Mouse (Mus musculus): Measurements from ENCODE around the gene Zfp955a. TPM values are rescaled to one million over a fixed set of nuclear protein-coding genes. Genes with fewer than 3 reads are reported as not detected.
"Not testable (repeated sequence)": the region's sequence is repeated elsewhere in the genome, so short reads cannot be mapped to it uniquely, and the experiment has no call there.

The Zfp955a gene
- polyA plus RNA-seq (2015; fragmentation: Nextera tagmentation; extraction: Ambion mirVana), result 19.5 and 21.7 TPM in 2 replicates

DNA sequence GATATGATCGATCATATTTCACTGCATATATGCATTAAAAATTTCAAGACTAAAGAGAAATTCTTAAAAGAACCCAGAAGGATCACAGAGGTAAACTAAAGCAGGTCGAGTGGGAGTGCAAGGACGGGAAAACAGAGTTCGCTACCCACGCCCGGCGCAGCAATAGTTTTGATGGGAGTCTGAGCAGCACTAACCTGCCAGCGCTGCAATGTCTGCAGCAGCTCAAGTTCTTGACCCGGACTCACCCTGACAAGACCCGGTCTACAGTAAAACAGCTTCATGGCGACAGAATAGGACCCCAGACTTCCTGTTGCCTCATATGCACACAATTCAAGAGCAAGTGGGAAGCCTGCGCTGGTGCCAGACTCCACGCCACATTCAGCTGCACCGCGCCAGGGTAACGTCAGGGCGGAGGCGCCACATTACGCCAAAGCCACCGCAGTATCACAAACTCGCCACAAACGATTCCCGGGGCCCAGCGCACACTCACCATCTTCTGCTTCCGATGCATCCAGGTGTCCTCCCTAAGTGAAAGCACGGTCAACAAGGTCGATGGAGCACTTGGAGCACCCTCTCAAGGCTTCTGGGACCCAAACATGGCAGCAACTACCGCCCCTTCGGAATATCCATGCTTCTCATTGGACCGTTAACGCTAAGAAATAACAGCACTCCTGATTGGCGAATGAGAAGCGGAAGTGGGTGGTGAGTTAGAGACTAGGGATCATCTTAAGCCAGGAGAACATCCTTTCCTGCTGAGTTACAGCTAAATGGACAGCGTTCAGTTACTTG, at the start of gene Zfp955a:
Zfp955a (minus strand) TSS at position 616 of the 789 bp plus-strand sequence.
- DNase-seq (ENCODE audit: low spot score), result not testable (repeated sequence)

DNA sequence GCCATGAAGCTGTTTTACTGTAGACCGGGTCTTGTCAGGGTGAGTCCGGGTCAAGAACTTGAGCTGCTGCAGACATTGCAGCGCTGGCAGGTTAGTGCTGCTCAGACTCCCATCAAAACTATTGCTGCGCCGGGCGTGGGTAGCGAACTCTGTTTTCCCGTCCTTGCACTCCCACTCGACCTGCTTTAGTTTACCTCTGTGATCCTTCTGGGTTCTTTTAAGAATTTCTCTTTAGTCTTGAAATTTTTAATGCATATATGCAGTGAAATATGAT, 34.9 kb upstream of the Zfp955a start:
- DNase-seq (ENCODE audit: low spot score), result not testable (repeated sequence)

DNA sequence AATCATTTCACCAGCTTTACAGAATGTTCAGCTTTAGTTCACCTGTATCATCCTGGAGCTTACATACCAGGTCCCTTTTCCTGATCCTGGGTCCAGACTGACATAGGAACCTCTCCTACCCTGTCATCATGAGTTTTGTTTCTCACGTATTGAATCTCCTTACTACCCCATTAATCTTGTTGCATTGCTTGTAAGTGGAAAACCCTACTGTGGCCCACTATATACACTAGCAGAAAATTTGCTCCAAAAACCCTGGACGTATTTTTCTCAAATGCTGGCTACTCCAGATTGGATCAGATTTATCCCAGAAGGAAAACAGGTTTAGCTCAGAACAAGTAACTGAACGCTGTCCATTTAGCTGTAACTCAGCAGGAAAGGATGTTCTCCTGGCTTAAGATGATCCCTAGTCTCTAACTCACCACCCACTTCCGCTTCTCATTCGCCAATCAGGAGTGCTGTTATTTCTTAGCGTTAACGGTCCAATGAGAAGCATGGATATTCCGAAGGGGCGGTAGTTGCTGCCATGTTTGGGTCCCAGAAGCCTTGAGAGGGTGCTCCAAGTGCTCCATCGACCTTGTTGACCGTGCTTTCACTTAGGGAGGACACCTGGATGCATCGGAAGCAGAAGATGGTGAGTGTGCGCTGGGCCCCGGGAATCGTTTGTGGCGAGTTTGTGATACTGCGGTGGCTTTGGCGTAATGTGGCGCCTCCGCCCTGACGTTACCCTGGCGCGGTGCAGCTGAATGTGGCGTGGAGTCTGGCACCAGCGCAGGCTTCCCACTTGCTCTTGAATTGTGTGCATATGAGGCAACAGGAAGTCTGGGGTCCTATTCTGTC, 34.3 kb upstream of the Zfp955a start, which contains the start of gene Zfp955b:
Zfp955b (plus strand) TSS at position 506 of the 837 bp plus-strand sequence.
- DNase-seq (ENCODE audit: low spot score), result not testable (repeated sequence)

DNA sequence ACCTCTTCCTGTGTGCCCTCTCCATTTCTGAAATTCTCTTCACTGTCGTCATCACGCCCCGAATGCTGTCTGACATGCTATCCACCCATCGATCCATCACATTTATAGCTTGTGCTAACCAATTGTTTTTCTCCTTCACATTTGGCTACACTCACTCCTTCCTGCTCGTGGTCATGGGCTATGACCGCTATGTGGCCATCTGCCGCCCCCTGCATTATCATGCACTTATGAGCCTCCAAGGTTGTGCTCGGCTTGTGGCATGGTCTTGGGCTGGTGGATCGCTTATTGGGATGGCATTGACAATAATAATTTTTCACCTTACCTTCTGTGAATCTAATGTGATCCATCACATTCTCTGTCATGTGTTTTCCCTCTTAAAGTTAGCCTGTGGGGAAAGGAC, 14.0 kb upstream of the Zfp955a start:
- DNase-seq (ENCODE audit: low spot score), result no peak

DNA sequence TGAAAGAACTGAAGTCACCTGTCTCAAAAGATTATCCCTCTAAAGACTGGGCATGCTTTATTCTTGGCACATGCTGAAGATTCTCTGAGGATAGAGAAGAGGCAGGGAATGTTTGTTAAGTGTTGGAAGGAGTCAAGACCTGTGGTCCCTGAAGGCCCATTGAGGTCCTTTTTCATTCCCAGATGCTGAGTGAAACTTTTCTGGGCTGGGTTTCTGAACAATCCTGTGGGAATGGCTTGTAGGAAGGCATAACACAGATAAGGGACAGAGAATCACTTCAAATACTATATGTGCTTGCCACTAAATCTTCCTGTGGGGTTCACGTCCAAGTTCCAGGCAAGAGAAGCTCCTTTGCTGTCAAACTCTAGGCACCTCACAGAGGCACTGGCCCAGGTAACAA, 9.4 kb upstream of the Zfp955a start, which contains the start of gene Olfr63:
Olfr63 (plus strand) TSS at position 301 of the 400 bp plus-strand sequence.
- DNase-seq (ENCODE audit: low spot score), result no peak

DNA sequence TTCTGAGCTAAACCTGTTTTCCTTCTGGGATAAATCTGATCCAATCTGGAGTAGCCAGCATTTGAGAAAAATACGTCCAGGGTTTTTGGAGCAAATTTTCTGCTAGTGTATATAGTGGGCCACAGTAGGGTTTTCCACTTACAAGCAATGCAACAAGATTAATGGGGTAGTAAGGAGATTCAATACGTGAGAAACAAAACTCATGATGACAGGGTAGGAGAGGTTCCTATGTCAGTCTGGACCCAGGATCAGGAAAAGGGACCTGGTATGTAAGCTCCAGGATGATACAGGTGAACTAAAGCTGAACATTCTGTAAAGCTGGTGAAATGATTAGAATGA, 343 bp upstream of the Zfp955a start:
- DNase-seq (ENCODE audit: low spot score), result not testable (repeated sequence)

DNA sequence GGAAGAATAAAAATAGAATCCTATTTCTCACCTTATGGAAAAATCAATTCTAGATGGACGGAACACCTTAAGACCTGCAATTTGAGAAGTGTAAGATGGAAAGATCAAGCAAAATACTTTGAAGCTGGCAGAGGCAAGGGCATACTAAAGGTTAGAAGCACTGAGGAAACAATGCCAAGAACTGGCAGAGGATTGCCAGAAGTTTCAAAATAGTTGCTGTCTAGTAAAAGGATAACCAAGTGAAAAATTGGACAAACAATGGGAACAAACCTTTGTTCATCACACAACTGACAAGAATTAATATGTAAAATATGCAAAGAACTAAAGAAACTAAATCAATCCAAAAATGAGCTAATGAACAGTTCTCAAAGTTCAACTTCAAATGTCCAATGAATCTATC, 18.3 kb downstream of the Zfp955a start:
- DNase-seq (ENCODE audit: low spot score), result not testable (repeated sequence)

DNA sequence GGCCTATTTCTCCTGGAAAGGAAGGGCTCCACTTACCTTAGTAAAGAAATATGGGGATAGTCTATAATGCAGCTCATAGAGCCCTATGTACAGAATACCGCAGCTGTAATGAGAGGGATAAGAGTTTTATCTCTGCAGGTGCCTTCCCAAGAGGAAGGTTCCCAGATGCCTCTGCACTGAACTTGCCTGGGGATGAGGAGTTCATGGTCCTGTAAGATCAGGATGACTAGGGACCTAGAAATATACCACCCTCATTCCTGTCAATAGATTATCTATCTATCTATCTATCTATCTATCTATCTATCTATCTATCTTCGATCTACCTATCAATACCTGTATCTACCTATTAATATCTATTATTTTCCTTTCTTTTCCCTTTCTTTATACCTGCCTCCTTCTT, 33.4 kb downstream of the Zfp955a start, which contains the start of gene Olfr1564:
Olfr1564 (minus strand) TSS at position 101 of the 400 bp plus-strand sequence.
- DNase-seq (ENCODE audit: low spot score), result no peak

DNA sequence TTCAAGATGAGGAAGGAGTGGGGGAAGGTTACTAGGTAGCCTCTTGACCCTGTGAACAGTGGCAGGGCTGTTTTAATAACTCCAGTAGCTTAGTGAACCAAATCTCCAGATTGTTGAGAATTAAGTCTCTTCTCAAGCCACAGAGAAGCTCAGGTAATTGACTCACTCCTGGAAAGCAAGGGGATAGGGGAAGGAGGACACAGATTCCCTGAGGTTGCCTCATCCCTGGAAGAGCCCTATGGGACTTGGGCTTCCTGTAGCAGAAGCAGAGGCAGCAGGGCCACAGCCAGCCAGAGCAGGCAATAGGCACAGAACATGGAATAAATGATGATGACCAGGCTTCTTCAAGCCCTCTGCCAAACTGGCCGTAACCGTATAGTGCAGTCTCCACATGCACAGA, 63.9 kb downstream of the Zfp955a start, which contains the start of gene Olfr239:
Olfr239 (plus strand) TSS at position 301 of the 400 bp plus-strand sequence.
- not testable (repeated sequence) for DNase-seq (ENCODE audit: low spot score)

Other genes with a start within 250 kb of the Zfp955a start
- gene Zfp763, start 221.7 kb downstream of the Zfp955a start, polyA plus RNA-seq (2015; fragmentation: Nextera tagmentation; extraction: Ambion mirVana), result 7.8 and 8.1 TPM in 2 replicates
- gene 4921501E09Rik, start 187.1 kb downstream of the Zfp955a start, polyA plus RNA-seq (2015; fragmentation: Nextera tagmentation; extraction: Ambion mirVana), result not detected in 2 replicates
- gene Zfp563, start 165.8 kb downstream of the Zfp955a start, polyA plus RNA-seq (2015; fragmentation: Nextera tagmentation; extraction: Ambion mirVana), result 8.7 and 9.2 TPM in 2 replicates
- not detected in 2 replicates for gene Morc2b, start 115.5 kb downstream of the Zfp955a start, polyA plus RNA-seq (2015; fragmentation: Nextera tagmentation; extraction: Ambion mirVana)
- gene Olfr55, start 86.7 kb downstream of the Zfp955a start, polyA plus RNA-seq (2015; fragmentation: Nextera tagmentation; extraction: Ambion mirVana), result not detected in 2 replicates
- not detected in 2 replicates for gene Olfr239, start 63.8 kb downstream of the Zfp955a start, polyA plus RNA-seq (2015; fragmentation: Nextera tagmentation; extraction: Ambion mirVana)
- 0.03 TPM in 1 of 2 replicates, not detected in the other for gene Olfr1564, start 33.5 kb downstream of the Zfp955a start, polyA plus RNA-seq (2015; fragmentation: Nextera tagmentation; extraction: Ambion mirVana)
- 0.03 and 0.05 TPM in 2 replicates for gene Olfr63, start 9.5 kb upstream of the Zfp955a start, polyA plus RNA-seq (2015; fragmentation: Nextera tagmentation; extraction: Ambion mirVana)
- gene Zfp955b, start 34.4 kb upstream of the Zfp955a start, polyA plus RNA-seq (2015; fragmentation: Nextera tagmentation; extraction: Ambion mirVana), result 10.4 and 11.0 TPM in 2 replicates
- 7.7 and 8.3 TPM in 2 replicates for gene Zfp81, start 103.7 kb upstream of the Zfp955a start, polyA plus RNA-seq (2015; fragmentation: Nextera tagmentation; extraction: Ambion mirVana)
- gene Zfp101, start 139.5 kb upstream of the Zfp955a start, polyA plus RNA-seq (2015; fragmentation: Nextera tagmentation; extraction: Ambion mirVana), result 17.9 and 22.5 TPM in 2 replicates
- not detected in 2 replicates for gene Actl9, start 177.8 kb upstream of the Zfp955a start, polyA plus RNA-seq (2015; fragmentation: Nextera tagmentation; extraction: Ambion mirVana)

All from thymus, postnatal 0 days (tissue).